Mouse (Mus musculus) splenic B cell, adult 2 months (primary cell): ENCODE measurements around the gene Fasl.

Source experiments
- DNase-seq: peaks from one replicate; pipeline ENCODE4 v3.0.0-alpha.2; 2011; ENCODE audit warnings: low read depth, low spot score
- H3K27me3 ChIP-seq: 2 replicates; pipeline ENCODE4 v1.6.1; 2012; ENCODE audit warnings: mild to moderate bottlenecking, low read length, moderate library complexity, mixed read lengths; ENCODE audit not compliant: control insufficient read depth, poor library complexity, insufficient read depth, severe bottlenecking
- H3K36me3 ChIP-seq: 2 replicates; pipeline ENCODE4 v1.6.1; 2012; ENCODE audit warnings: mild to moderate bottlenecking, low read length, moderate library complexity, mixed read lengths; ENCODE audit not compliant: control insufficient read depth, poor library complexity, insufficient read depth, severe bottlenecking

Gene Fasl

DNA sequence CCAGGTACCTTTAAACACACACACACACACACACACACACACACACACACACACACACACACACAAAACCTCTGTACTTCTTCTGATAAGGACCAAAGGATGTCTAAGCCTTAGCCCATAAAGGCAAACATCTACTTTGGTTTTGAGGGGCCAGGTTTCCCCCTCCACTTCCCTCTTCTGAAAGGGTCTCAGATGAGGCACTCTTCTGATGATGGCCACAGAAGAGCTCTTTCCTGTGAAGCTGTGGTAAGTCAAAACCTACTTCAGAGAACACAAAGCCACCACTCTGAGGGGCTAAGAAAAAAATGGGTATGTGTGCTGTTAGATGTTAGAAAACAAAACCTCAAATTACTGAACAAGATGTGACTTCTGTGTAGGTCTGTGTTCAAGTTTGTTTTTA is 9.2 kb downstream of the Fasl start:
- no peak for DNase-seq
- Histone ChIP-seq H3K36me3 (no peaks in the 10 kb centered on the region), H3K27me3 (no peaks in the 10 kb centered on the region)

DNA sequence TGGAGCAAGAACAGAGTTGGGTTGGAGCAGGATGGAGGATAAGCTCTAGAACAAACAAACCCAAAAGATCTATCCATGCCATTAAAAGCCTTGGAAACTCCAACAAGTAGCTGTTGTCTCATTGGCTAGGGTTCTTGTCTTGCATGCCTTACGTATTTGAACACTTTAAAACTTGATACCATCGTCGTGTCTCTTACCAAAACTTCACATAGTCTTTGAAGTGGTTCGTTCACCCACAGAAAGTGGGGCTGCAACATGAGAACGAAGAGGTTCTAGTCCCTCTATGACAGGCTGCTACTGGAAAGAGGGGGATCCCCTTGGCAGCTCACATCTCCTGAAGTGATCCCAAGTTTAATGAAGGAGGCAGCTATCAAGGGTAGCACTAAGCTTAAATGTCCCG is 13.1 kb downstream of the Fasl start:
- DNase-seq = no peak
- H3K27me3 ChIP-seq = no peaks in the 10 kb centered on the region
- no peaks in the 10 kb centered on the region for H3K36me3 ChIP-seq

DNA sequence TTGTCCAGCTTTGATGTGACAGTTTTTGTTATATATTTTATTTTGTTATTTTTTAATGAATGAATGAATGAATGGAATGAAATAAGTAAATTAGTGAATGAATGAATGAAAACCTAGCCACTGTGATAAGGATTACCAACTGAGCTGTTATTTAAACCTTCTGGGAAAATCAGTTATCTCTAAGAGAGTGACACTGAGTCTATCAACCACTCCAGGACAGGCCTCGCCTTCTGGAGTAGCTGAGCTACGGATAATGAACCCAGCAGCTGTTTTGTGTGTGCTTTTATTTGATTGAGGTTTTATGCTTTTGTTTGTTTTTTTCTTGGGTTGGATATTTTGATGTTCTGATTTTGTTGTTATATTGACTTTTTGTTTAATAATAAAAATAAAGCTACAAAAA is 17.0 kb downstream of the Fasl start:
- no peak for DNase-seq
- no peaks in the 10 kb centered on the region for H3K36me3 ChIP-seq
- H3K27me3 ChIP-seq = no peaks in the 10 kb centered on the region

DNA sequence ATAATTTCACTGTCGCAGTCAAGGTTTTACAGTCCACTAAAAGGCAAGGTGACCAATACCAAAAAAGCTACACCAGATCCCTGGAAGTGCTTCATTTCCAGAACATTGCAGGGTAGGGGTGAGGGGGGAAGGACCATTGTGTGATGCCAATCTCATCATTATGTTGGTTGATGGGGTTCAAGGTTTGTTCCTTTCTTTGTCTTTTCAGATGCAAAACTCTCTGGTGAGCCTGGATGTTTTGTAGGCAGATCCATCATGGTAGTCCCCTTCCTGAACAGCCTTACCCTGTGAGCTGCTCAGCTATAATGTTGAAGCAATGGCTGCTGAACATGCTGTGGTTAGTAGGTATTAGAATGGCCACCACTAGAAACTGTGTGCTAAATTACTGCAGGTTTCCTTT is 19.0 kb downstream of the Fasl start:
- Histone ChIP-seq H3K27me3 (no peaks in the 10 kb centered on the region), H3K36me3 (no peaks in the 10 kb centered on the region)
- no peak for DNase-seq

DNA sequence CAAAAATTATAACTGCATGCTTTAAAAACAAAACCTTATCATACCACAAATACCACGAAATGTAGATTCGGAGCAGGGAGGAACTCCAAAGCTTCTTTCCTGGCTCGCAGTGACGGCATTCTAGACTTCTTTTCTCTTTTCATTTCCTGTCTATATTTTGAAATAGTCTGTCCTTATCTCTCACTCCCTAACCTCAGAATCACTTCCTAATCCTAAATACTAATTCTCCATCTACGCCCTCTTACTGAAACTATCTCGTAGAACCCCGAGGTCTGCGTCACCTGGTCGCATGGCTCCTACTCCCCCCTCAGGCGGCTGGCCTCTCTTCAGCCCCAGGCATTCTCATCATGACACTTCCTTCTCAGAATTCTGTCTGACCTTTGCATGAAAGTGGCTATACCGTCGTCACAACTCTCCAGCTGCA is 21.2 kb downstream of the Fasl start:
- Histone ChIP-seq H3K27me3 (no peaks in the 10 kb centered on the region), H3K36me3 (no peaks in the 10 kb centered on the region)
- DNase-seq = peak; percentile 84

DNA sequence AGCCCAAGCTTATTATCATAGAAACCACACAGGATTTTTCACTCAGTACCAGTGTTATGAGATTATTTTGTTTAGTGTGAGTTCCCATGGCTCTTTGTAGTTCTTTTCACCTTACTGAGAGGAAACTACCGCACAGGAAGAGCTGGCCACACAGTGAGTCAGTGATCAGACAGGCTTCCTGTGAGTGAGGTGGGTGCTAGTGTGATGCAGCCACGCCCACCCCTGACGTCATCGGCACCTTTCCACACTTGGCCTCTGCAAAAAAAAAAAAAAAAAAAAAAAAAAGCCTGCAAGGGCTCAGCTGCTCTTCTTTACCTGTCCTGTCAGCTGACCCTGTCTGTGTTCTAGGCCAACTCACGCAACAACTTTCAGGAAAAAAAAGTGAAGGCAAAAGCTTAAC is 21.6 kb downstream of the Fasl start:
- H3K36me3 ChIP-seq = no peaks in the 10 kb centered on the region
- DNase-seq = peak; percentile 98
- no peaks in the 10 kb centered on the region for H3K27me3 ChIP-seq

DNA sequence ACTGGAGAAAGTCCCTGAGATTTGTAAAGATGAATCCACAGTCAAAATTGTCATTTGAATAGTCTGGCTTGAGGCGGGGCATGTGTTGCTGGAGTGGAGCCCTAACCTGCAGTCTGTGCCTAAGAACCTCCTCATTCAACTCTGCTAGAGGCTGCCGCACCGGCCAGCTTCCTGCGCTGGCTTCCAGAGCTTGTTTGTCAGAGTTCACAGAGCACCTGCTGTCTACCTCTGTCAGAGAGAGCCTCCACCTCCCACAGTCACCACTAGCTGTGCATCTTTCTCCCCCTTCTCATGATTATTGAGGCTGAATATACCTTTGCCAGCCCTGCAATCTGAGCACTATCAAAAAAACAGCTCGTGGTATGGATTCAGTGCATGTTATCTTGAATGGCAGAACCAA is 22.4 kb downstream of the Fasl start:
- DNase-seq = peak; percentile 60
- Histone ChIP-seq H3K36me3 (no peaks in the 10 kb centered on the region), H3K27me3 (no peaks in the 10 kb centered on the region)

DNA sequence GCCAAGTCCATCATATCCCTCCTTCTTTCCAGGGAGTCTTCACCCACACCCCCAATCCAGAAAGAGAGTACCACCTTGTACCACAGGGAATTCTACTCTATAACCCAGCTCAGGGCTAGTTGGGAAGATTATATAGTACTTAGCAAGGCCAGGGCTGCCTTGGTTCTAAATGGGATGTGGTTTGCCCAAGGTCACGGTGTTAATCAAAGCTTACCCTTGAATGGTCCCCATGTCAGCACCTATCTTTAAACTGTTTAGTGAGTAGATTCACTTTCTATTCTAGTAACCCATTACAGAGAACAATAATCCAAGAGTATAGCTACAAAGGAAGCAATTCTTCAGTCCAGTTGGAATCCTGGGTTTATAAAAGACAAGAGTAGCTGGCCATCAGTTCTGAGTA is 23.3 kb downstream of the Fasl start:
- H3K27me3 ChIP-seq = no peaks in the 10 kb centered on the region
- no peaks in the 10 kb centered on the region for H3K36me3 ChIP-seq
- DNase-seq = peak; percentile 62

DNA sequence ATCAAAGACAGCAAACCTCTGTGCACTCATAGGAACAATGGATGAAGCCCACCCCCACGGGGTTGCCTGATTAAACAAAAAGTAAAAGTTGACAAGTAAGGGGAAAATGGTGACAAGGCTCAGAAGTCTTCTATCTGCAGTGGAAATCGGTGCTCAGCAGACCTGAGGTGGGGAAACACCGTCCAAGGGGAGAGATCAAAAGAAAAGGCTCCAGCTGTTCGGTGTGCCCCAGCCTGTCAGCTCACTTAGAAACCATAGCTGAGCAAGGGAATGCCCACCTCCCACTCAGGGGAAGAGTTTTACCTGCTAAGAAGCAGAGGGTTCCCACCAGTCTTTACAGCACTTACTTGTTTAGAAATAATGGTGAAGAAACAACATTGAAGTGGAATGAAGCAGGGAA is 26.7 kb downstream of the Fasl start:
- no peaks in the 10 kb centered on the region for H3K36me3 ChIP-seq
- peak; percentile 28 for DNase-seq
- no peaks in the 10 kb centered on the region for H3K27me3 ChIP-seq

DNA sequence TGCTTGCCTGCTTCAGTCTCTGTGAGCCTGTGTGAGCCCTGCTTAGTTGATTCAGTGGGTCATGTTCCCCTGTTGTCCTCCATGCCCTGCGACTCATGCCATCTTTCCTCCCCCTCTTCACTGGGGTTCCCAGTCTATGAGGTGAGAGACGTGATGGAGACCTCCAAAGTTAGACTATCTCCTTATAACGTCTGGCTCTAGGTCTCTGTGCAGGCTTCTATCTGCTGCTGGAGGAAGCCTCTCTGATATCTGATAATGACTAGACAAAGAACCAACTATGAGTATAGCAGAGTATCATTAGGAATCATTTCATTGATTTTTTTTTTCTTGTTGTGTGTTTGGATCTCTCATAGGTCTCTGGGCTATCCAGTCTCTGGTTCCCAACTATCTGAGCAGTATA is 31.7 kb downstream of the Fasl start:
- no peaks in the 10 kb centered on the region for H3K36me3 ChIP-seq
- no peak for DNase-seq

DNA sequence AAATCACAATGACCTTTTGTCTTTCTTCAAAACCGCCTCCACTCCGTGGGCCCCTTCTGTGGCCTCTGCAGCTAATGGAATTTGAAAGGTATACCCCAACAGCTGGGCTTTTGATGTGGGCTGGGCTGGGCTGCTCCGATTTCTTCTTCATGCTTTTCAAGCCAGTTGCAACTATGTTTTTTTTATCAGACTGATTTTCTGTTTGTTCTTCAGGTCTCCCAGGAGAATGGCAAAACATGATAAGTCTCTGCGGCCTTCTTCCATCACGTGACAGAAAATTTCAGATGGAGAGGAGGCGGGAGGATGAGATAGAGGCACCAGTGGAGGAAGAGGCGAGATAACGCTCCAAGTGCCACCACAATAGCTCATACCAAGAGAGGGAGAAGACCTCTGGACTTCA is 37.0 kb downstream of the Fasl start:
- H3K27me3 ChIP-seq = no peaks in the 10 kb centered on the region
- DNase-seq = no peak
- H3K36me3 ChIP-seq = no peaks in the 10 kb centered on the region

More for the DNA sequence above, 31.7 kb downstream of the Fasl start:
- H3K27me3 ChIP-seq = no peaks in the 10 kb centered on the region

DNA sequence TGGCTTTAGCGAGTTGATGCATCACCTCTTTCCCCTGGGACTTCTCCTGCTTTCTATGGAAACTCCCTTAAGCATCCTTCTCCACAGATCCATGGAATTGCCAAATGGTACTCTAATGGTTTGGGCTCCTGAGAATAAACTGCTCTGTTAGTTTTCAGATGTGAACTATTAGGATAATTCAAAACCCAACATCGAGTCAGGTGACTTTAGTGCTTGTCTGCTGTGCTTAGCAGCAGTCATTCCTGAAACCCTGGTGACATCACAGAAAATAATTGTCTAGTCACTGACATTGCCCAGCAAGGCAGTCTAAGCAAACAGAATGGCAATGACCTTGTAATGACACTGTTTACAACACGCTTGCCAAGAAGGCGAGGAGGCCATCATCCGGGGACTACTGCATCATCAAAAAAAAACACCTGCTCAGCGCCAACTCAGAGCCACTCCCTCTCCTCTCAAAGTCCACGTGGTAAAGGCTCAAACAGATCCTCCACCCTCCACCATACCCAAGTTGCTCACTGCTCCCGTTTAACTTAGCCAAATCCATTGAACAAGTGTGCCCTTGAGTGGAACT is 37.7 kb downstream of the Fasl start:
- Histone ChIP-seq H3K36me3 (no peaks in the 10 kb centered on the region), H3K27me3 (no peaks in the 10 kb centered on the region)
- DNase-seq = no peak

DNA sequence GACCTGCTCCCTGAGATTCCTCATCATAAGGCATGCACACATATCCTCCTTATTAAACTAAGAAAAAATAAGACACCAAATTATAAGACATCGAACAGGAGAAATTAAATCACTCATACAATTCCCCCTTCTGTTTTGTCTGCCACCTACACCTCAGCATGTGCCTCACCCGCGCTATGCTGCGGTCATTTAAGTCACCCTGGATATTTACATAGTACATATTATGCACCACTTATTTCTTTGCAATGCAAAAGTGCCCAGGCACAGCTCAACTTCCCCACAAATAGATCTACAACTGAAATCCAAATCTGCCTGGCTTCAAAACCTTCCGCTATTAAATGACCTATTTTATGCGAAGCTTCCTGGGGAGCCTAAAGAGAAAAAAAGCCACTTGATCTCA is 39.6 kb downstream of the Fasl start:
- no peaks in the 10 kb centered on the region for H3K27me3 ChIP-seq
- peak; percentile 64 for DNase-seq
- no peaks in the 10 kb centered on the region for H3K36me3 ChIP-seq

DNA sequence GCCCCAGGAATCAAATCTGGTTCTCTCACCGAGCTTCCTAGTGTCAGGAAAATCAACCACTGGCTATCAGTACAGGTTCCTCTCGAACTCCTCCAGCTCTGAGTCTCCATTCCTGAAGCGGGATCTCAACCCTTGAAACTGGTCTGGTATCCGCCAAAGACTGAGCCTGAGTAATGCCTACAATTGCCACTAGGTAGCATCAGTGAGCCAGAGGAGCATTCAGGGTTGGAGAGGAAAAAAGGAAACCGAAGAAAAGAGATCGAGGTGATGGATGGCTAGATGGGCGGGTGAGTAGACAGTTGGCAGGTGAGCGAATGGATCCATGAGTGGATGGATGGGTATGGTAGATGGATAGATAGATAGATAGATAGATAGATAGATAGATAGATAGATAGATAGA is 40.2 kb downstream of the Fasl start:
- peak; percentile 89 for DNase-seq

DNA sequence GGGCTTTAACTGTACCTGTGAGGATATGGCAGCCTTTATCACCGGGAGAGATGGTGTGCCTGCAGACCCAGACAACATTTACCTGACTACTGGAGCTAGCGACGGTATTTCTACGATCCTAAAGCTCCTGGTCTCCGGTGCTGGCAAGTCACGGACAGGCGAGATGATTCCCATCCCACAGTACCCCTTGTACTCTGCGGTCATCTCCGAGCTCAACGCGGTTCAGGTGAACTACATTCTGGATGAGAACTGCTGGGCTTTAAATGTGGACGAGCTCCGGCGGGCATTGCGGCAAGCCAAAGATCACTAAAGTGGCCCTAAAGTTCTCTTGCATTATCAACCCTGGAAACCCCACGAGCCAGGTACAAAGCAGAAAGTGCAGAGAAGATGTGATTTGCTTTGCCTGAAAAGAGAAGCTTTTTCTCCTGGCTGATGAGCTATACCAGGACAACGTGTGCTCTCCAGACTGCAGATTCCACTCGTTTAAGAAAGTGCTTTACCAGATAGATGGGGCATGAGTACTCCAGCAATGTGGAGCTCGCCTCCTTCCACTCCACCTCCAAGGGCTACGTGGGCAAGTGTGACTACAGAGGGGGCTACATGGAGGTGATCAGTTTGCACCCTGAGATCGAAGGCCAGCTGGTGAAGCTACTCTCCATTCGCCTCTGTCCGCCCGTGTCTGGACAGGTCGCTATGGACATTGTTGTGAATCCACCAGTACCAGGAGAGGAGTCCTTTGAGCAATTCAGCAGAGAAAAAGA is 41.6 kb downstream of the Fasl start:
- Histone ChIP-seq H3K36me3 (no peaks in the 10 kb centered on the region), H3K27me3 (no peaks in the 10 kb centered on the region)
- DNase-seq = no peak

More for the DNA sequence above, 40.2 kb downstream of the Fasl start:
- Histone ChIP-seq H3K36me3 (no peaks in the 10 kb centered on the region), H3K27me3 (no peaks in the 10 kb centered on the region)

DNA sequence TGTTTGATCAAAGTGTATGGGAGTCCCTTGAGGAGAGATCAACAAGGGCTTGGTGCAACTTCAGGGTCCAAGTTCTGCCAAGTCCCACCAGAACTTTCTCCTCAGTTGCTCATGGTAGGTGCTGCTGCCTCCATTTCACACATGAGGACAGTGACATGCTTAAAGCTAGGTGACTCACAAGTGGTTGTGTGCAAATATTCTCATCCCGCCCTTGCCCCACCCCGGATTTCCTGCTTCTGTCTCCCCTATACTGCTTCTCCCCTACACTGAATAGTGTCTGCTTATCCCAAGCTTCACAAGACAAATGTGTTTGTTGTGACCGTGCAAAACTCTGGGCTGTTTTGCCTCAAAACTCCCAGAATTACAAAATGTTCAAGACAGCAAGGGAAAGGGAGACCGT is 43.4 kb downstream of the Fasl start:
- no peaks in the 10 kb centered on the region for H3K27me3 ChIP-seq
- no peak for DNase-seq
- H3K36me3 ChIP-seq = no peaks in the 10 kb centered on the region
